Mouse (Mus musculus) kidney, adult 2 months (tissue): ENCODE results near the gene Nup153.

Source experiments
- CTCF ChIP-seq: fragments of 200-500 bp; conservative IDR thresholded peaks from 2 replicates; pipeline ENCODE4 v1.5.1; 2011; ENCODE audit warnings: low read depth, mild to moderate bottlenecking, control low read depth, low read length, moderate library complexity, mixed read lengths; ENCODE audit not compliant: insufficient read depth, insufficient read length
- POLR2A ChIP-seq: fragments of 200-500 bp; IDR thresholded peaks from one replicate; pipeline ENCODE4 v1.6.1; 2011; ENCODE audit warnings: low read depth, low read length, control low read depth

DNA sequence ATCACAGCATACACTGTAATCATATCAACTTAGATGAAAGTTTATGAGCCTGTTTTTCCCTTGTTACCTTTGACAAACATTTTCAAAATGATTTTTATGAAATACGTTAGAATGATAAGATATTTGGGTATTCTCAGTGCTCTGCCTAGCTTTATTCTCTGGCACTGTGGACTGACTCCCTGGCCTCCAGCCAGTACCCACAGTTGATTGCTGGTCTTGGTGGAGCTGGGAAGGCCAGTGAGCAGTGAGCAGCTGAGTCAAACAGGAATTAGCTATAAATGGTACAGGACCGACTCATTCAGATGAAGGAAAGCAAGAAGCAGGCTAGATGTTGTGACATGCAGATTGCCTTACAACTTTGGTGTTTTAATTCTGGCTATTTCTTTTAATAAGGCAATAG, 53.1 kb downstream of the Nup153 start:
- no peak for TF ChIP-seq POLR2A
- TF ChIP-seq CTCF = no peak
